Mouse (Mus musculus): ENCODE measurements around the gene Gal3st1.

DNA sequence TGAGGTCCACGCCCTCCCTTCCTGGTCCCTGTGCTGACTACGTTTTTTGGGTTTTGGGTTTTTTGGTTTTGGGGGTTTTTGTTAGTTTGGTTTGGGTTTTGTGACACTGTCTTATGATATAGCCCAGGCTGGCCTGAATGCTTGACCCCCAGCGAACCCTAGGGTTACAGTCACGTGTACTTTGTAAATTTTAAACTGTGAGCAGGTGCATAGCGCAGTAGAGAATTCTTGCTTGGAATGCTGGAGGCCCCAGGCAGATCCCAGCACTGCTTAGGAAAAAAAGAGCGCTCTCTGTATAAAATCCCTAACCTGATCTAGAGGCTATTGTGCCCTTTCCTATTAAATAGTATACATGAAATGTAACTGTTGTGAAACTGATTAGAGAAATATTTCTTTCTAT is 9.7 kb downstream of the Gal3st1 start:
- TF ChIP-seq EP300 (IDR thresholded peaks at IDR 0.05; ENCODE audit: low read depth) (no peak), CTCF (IDR thresholded peaks at IDR 0.05; ENCODE audit: low read depth) (no peak)

Measured in liver, postnatal 0 days (tissue).